Comparison of ENCODE assay signal across 8 mouse cellular contexts in genomic region chr10:75780769-75781578, GRCm38 (mm10). TPM values are rescaled to one million over a fixed set of nuclear protein-coding genes. Genes with fewer than 3 reads are reported as not detected.
DNase-seq lines count a peak whose midpoint lies in the region; ATAC-seq and TF ChIP-seq lines count a peak whose summit lies in the region.

TSS of gene Gm20441 (minus strand) at chr10:75780954.
TSS of gene Gstt3 (minus strand) at chr10:75781414.

- H3K9ac ChIP-seq in heart, adult 2 months (ENCODE audit: low read depth, low read length) = peak within 1 kb of the TSS; percentile 86
- H3K9ac ChIP-seq in neural tube, embryonic 13.5 days = peak within 1 kb of the TSS; percentile 67

- no peaks in the 10 kb centered on the region for H3K9me3 ChIP-seq in embryonic facial prominence, embryonic 10.5 days
- H3K9me3 ChIP-seq in neural tube, embryonic 13.5 days = no peaks in the 10 kb centered on the region

- DNase-seq in spleen, adult 2 months (ENCODE audit: low read depth in 1 of 2, low spot score in 2 of 2) = peak; percentile 18 to 23
- no peak for DNase-seq in spleen, postnatal 14 days (ENCODE audit: low spot score in 2 of 2)
- peak; percentile 74 for DNase-seq in embryonic facial prominence, embryonic 10.5 days (ENCODE audit: low spot score)
- DNase-seq in heart, adult 2 months = peak; percentile 78 to 82
- DNase-seq in kidney, adult 11 months = peak; percentile 92
- peak; percentile 80 for DNase-seq in lung, adult 2 months
- no peak for DNase-seq in c-Kit-positive CD71-positive TER-119-positive erythroid progenitor cells, embryonic 14.5 days (ENCODE audit: low spot score)

- intact Hi-C loops in heart, adult 2 months (cut with DNase I) = loop anchor here (5.0 kb wide), 1 partner anchor 51 kb away; no protein-coding TSS in a partner anchor

- no peak for ATAC-seq in neural tube, embryonic 13.5 days (ENCODE audit: low read depth)

- TF ChIP-seq EP300 in heart, adult 2 months (IDR thresholded peaks at IDR 0.05; ENCODE audit: insufficient read depth, low read depth, low read length) = 0 out of 2 replicates have a peak, but pooled peaks have one; percentile 27

- no peak for TF ChIP-seq CTCF in spleen, adult 2 months (IDR thresholded peaks at IDR 0.05; ENCODE audit: extremely low read depth, insufficient read depth, insufficient read length, insufficient replicate concordance)
- no peak for TF ChIP-seq CTCF in heart, adult 2 months (IDR thresholded peaks at IDR 0.05)
- no peak for TF ChIP-seq CTCF in lung, adult 2 months (IDR thresholded peaks at IDR 0.05; ENCODE audit: insufficient read depth, low read length)

- 0 out of 2 replicates have a peak within 1 kb of the TSS, but pooled peaks have one; percentile 43 for H3K27ac ChIP-seq in spleen, adult 2 months (ENCODE audit: insufficient read depth, low read length)
- 0 out of 2 replicates have a peak within 1 kb of the TSS, but pooled peaks have one; percentile 11 for H3K27ac ChIP-seq in embryonic facial prominence, embryonic 10.5 days (replicated peaks)
- peak within 1 kb of the TSS; percentile 81 for H3K27ac ChIP-seq in heart, adult 2 months
- no peak within 1 kb of the TSS for H3K27ac ChIP-seq in neural tube, embryonic 13.5 days (replicated peaks)

- no peak for TF ChIP-seq POLR2A in spleen, adult 2 months (IDR thresholded peaks at IDR 0.05; ENCODE audit: low read depth, low read length)
- TF ChIP-seq POLR2A in heart, adult 2 months (IDR thresholded peaks at IDR 0.05; ENCODE audit: insufficient read depth, low read depth, low read length) = peak; percentile 74
- TF ChIP-seq POLR2A in lung, adult 2 months (IDR thresholded peaks at IDR 0.05; ENCODE audit: borderline replicate concordance, extremely low read depth, low read depth, low read length) = peak; percentile 67; the same call in 1 of the 2 replicates

- peak within 1 kb of the TSS; percentile 61 for H3K4me3 ChIP-seq in spleen, adult 2 months (ENCODE audit: extremely low read depth, insufficient read depth, insufficient read length)
- peak within 1 kb of the TSS; percentile 59 for H3K4me3 ChIP-seq in embryonic facial prominence, embryonic 10.5 days
- peak within 1 kb of the TSS; percentile 66 for H3K4me3 ChIP-seq in heart, adult 2 months
- peak within 1 kb of the TSS; percentile 81 for H3K4me3 ChIP-seq in lung, adult 2 months (replicated peaks; ENCODE audit: extremely low read depth, low read depth, low read length)
- H3K4me3 ChIP-seq in neural tube, embryonic 13.5 days = peak within 1 kb of the TSS; percentile 38

- WGBS in spleen, adult 2 months = 1% methylated on average over 28 of the region's 28 CpGs
- WGBS in embryonic facial prominence, embryonic 10.5 days = 2% methylated on average over 28 of the region's 28 CpGs
- WGBS in heart, adult 2 months = 3% methylated on average over 28 of the region's 28 CpGs
- WGBS in lung, adult 2 months = 1% methylated on average over 28 of the region's 28 CpGs
- 1% methylated on average over 28 of the region's 28 CpGs for WGBS in neural tube, embryonic 13.5 days

- no peaks in the 10 kb centered on the region for H3K27me3 ChIP-seq in spleen, adult 2 months (ENCODE audit: control insufficient read depth, insufficient read depth, low read length)
- H3K27me3 ChIP-seq in embryonic facial prominence, embryonic 10.5 days (replicated peaks; ENCODE audit: low read depth, poor library complexity, severe bottlenecking) = peaks cover 46% of the 10 kb centered on the region
- H3K27me3 ChIP-seq in heart, adult 2 months (ENCODE audit: control insufficient read depth, insufficient read depth, low read length) = no peaks in the 10 kb centered on the region
- peaks cover 56% of the 10 kb centered on the region for H3K27me3 ChIP-seq in neural tube, embryonic 13.5 days

- H3K4me2 ChIP-seq in neural tube, embryonic 13.5 days = peak within 1 kb of the TSS; percentile 71

- H3K4me1 ChIP-seq in spleen, adult 2 months (ENCODE audit: control insufficient read depth, insufficient read depth, insufficient read length) = no peaks in the 10 kb centered on the region; the same call in 1 of the 2 replicates
- H3K4me1 ChIP-seq in embryonic facial prominence, embryonic 10.5 days = peaks cover 20% of the 10 kb centered on the region
- peaks cover 2% of the 10 kb centered on the region; the same call in 1 of the 2 replicates for H3K4me1 ChIP-seq in heart, adult 2 months (ENCODE audit: control insufficient read depth, insufficient read depth, low read length)
- no peaks in the 10 kb centered on the region for H3K4me1 ChIP-seq in lung, adult 2 months (ENCODE audit: control insufficient read depth, insufficient read depth, low read length)
- peaks cover 10% of the 10 kb centered on the region for H3K4me1 ChIP-seq in neural tube, embryonic 13.5 days (replicated peaks)

- H3K36me3 ChIP-seq in spleen, adult 2 months (ENCODE audit: control insufficient read depth, insufficient read depth, low read length) = no peaks in the 10 kb centered on the region
- H3K36me3 ChIP-seq in embryonic facial prominence, embryonic 10.5 days (replicated peaks) = no peaks in the 10 kb centered on the region
- H3K36me3 ChIP-seq in heart, adult 2 months (ENCODE audit: control insufficient read depth, insufficient read depth, low read length) = no peaks in the 10 kb centered on the region
- H3K36me3 ChIP-seq in neural tube, embryonic 13.5 days = no peaks in the 10 kb centered on the region

- no peaks in the 10 kb centered on the region for H3K79me2 ChIP-seq in heart, adult 2 months (replicated peaks; ENCODE audit: control insufficient read depth, insufficient read depth, low read length)

RNA-seq across cellular contexts. Expression of gene Gm20441, which starts in this region (rescaled TPM):
- not detected in 2 replicates for polyA plus RNA-seq in spleen, adult 2 months (2012; rRNA removed)
- polyA plus RNA-seq in embryonic facial prominence, embryonic 10.5 days (2016; fragmentation: Nextera tagmentation; extraction: Ambion mirVana) = not detected in 2 replicates
- not detected for total RNA-seq in heart, adult 2 months (2021)
- polyA plus RNA-seq in heart, adult 2 months (2012; rRNA removed) = not detected in 2 replicates
- not detected in 2 replicates for polyA plus RNA-seq in lung, adult 2 months (2012; rRNA removed)
- polyA plus RNA-seq in neural tube, embryonic 13.5 days (2015; fragmentation: Nextera tagmentation; extraction: Ambion mirVana) = not detected in 2 replicates

RNA-seq across cellular contexts. Expression of gene Gstt3, which starts in this region (rescaled TPM):
- 4.3 and 4.4 TPM in 2 replicates for polyA plus RNA-seq in spleen, adult 2 months (2012; rRNA removed)
- 2.4 and 4.3 TPM in 2 replicates for polyA plus RNA-seq in embryonic facial prominence, embryonic 10.5 days (2016; fragmentation: Nextera tagmentation; extraction: Ambion mirVana)
- 1 to 10 TPM; 2.9 to 5.7 TPM for total RNA-seq in heart, adult 2 months (2021)
- polyA plus RNA-seq in heart, adult 2 months (2012; rRNA removed) = 7.1 and 9.0 TPM in 2 replicates
- 47.8 and 63.7 TPM in 2 replicates for polyA plus RNA-seq in lung, adult 2 months (2012; rRNA removed)
- polyA plus RNA-seq in neural tube, embryonic 13.5 days (2015; fragmentation: Nextera tagmentation; extraction: Ambion mirVana) = 0.96 and 1.3 TPM in 2 replicates

Comparison
In these comparisons a context has a peak if more than half of its experiments do, and no peak if none do; other contexts are left out.
1. DNase-seq: peak in spleen, adult 2 months (2 of 2), embryonic facial prominence, embryonic 10.5 days (single experiment), heart, adult 2 months (2 of 2), kidney, adult 11 months (single experiment) and lung, adult 2 months (single experiment); none in spleen, postnatal 14 days (0 of 2) and c-Kit-positive CD71-positive TER-119-positive erythroid progenitor cells, embryonic 14.5 days (single experiment).
2. Peak in every context shown above with its lines, with median percentiles within 50 percentile points of each other: H3K4me3 ChIP-seq.